Mouse (Mus musculus) spleen, embryonic (tissue): ENCODE results near the gene Olfr65.

ENCODE experiments used
- CTCF ChIA-PET: fragments of 350-600 bp; sonication (Branson Sonifier 250); formaldehyde crosslinking; loops from one replicate; lab custom pipeline; 2022; lab: Charles Lee

Gene Olfr65

GRCm38 (mm10) chr7:103903187-103903586 is at the start of gene Olfr65:
Olfr65 (plus strand) TSS chr7:103903487.
- CTCF ChIA-PET = no interaction called here

DNA sequence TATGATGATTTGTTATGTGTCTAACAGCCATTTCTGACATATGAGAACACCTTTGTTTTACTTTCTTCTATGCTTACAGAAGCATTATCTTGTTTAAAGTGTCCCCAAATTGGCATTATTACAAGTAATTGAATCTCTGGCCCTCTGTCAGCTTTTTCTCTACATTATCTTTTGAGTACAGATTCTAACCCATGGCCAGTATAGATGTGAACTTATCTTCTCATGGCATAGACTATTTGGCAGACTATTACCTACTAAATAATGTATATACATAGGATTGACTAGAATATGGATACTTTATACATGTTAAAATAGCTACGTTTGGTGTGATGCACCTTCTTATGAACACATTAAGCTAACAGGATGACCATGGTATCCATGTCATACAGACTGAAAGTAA is 48.6 kb upstream of the Olfr65 start:
- CTCF ChIA-PET = no interaction called here

DNA sequence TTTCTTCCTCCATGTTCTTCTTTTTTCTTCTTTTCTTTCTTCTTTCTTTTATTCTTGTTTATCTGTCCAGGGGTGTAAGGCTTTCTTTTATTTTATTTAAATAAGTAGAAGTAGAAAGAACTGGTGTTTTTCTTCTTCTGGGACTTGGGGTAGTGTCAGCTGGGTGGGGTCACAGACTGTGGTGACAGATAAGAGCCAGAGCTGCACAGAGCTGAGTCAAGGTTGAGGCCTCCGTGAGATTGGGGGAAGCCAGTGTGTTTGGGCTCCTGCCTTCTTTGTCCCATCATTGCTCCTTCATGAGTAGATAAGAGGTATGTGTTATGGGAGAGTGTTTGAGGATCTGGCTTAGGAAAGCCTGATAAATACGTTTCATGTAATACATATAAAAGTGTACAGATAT is 44.2 kb upstream of the Olfr65 start:
- CTCF ChIA-PET = no interaction called here

- CTCF ChIA-PET = interaction anchor here (0.6 kb wide), 1 partner anchor 67 kb away, joined by 3 read pairs; no protein-coding TSS in a partner anchor
Observed at GRCm38 (mm10) chr7:103860855-103861254, 42.4 kb upstream of the Olfr65 start.

DNA sequence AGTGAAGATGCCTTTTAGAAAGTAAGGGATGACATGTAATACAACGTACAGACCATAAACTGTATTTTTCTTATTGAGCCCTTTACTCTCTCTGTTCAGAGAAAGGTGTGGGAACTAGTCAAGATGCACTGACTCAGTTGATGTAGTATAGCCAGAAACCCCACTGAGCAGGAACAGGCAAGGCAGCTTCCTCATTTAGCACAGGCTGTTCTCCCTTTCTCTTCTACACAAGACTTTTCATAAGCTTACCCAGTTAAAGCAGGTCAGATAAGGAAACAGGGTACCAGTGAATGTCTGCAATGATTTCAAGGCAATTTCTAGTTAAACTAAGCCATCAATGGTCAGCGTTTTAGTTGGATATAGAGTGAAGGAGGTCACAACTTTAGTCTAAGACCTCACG is 41.8 kb upstream of the Olfr65 start:
- CTCF ChIA-PET = interaction anchor here (0.6 kb wide), 1 partner anchor 67 kb away, joined by 3 read pairs; no protein-coding TSS in a partner anchor

DNA sequence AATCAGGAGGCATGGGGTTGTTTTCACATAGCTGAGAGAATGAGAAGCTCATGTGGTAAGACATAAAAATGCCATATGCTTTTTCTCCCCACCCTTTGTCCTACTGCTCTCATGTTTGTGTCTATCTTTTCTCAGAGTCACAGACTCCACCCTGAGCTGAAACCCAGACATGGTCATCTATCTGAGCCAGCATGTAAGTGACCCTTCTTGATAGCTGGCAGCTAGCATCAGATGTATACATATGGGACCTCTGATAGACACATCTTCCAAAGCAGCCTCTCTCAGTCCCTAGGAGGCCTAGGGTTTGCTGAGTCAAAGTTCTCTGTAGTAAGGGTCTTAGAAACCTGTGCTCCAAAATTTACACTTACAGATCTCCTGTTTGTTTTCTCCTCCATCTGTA is 37.6 kb upstream of the Olfr65 start:
- CTCF ChIA-PET = no interaction called here

DNA sequence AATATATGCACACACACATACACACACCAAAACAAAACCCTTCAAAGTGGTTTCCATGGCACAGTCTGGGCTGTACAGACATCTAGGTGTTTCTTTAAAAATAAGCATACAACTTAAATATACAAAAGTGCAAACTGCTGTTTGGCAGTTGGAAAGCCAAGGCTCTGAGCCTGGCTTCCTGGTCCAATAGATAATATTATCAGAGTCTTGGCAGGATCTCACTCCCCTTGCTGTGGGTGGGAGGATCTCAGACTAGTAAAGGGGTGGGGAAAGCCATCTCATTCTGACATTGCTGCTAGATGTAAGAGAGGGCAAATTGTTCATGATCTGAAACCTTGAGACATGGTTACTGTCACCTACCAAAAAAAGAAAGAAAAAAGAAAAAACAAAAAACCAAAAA is 32.6 kb upstream of the Olfr65 start:
- CTCF ChIA-PET = no interaction called here

GRCm38 (mm10) chr7:103873064-103873463 is 30.2 kb upstream of the Olfr65 start:
- CTCF ChIA-PET = no interaction called here

DNA sequence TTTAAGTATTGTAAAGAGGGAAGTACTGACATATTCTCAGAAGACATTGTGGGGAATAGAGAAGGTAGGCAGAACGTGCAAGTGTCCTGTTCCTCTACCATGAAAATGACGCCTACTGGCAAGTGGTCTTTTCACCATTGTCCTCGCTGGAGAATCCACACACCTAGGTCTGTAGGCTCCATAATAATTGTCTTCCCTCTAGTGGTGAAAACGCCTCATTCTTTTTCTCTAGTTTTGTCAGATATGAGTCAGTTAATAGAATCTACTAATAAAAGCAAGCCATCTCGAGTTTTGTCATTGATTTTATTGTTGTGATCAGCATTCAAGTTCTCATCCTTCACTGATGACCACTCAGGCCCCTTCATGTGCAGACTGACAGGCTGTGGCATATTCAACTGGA is 28.8 kb upstream of the Olfr65 start:
- CTCF ChIA-PET = no interaction called here

GRCm38 (mm10) chr7:103877093-103877492 is 26.2 kb upstream of the Olfr65 start:
- CTCF ChIA-PET = no interaction called here

DNA sequence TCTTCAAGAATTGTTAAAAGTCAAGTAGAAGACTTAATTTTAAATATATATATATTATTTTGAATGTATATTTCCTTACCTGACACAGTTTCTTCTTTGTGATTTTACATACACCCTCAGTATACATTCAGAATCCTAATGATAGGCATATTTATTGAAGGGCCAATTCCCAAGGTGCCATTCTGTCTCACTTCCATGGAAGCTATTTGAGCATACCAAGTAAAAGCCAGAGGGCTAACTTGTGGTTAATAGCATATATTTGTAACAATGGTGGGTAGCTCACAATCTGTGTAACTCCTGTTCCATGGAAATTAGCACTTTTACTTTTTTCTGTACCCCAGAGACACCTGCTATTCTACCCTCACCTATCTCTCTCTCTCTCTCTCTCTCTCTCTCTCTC is 17.1 kb upstream of the Olfr65 start, which contains the start of gene Olfr66:
Gene Olfr66, minus strand, starts transcription at position 101 of the 400 bp plus-strand sequence.
- CTCF ChIA-PET = interaction anchor here (0.9 kb wide), 1 partner anchor 16 kb away, joined by 13 read pairs; no protein-coding TSS in a partner anchor

DNA sequence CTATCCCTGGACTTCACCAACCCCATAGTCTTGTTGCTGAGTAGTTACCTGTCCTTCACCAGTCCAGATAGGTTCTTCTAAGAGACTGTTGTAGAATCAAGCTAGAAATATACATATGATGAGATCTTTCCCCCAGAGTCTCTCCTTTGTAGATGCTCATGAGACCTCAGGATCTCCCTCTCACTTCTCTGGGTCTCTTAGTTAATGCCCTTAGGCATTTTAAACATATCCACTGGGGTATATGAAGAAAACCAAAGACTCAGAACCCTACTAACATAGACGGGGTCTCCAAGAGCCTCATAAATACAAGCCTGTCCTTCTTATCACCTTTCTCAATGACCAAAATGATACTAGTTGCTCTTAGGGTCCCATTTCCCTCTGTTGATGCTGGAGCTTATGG is 8.9 kb upstream of the Olfr65 start, which contains the start of gene Olfr64:
Gene Olfr64, minus strand, starts transcription at position 101 of the 400 bp plus-strand sequence.
- CTCF ChIA-PET = interaction anchor here (1.0 kb wide), 1 partner anchor 155 kb away, joined by 3 read pairs; no protein-coding TSS in a partner anchor

DNA sequence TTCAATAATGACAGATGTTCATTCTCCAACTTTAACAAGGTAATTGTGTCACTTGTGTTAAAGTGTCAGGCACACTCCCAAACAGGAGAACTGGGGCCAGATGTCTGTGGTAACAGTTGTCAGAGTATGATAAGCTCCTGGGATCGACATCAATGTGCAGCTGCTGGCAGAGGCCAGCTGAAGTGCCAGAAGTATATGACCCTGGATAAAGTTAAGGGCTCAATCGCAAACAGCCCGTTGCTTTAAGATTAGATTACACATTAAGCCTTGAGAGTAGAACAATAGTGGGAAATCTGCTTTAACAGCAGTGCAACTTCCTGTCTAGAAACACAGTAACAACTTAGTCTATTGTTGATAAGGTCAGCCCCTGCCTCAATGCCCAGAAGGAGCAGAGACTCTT is 6.8 kb downstream of the Olfr65 start:
- CTCF ChIA-PET = no interaction called here

DNA sequence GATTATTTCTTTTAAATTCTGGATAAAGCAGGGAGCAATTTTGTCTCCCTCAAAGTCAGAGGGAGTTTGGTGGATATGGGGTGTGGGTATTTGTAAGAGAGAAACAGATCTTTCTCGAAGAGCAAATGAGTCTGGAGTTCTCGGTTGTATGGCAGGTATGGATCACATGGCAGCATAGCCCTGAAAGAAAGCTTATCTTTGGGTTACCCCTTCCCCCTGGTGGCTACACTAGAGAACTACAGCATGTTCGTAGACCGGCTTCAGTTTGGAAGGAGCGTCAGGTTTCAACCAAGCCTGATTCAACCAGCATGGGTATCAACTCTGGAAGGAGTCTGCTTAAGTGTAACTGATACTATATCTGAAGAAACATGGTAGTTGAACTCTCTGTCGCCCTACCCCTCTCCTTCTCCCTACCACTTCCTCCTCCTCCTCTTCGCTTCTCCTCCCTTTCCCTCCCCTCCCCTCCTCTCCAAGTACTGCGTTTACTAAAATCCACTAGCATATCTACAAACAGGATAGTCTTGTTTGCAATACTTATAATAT is 9.8 kb downstream of the Olfr65 start:
- CTCF ChIA-PET = no interaction called here

- CTCF ChIA-PET = interaction anchor here (0.6 kb wide), 1 partner anchor 77 kb away, joined by 3 read pairs; no protein-coding TSS in a partner anchor
Observed at GRCm38 (mm10) chr7:103915338-103915737, 12.1 kb downstream of the Olfr65 start.

DNA sequence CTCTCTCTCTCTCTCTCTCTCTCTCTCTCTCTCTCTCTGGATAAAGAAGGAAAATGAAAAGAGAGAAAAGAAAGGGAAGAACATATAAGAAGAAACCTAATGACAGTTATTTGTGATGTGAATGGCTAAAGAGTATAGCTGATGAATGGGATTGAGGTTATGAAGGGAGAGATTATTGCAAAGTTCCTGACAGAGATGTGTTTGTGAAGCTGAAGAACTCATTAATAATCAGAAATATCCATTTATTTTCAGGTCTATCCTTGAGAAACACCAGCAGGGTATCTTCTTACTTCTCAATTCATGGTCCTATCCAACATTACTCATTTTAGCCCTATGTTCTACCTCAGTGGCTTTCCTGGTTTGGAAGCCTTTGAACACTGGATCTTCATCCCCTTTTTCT is 25.2 kb downstream of the Olfr65 start, which contains the start of gene Olfr631:
Gene Olfr631, plus strand, starts transcription at position 301 of the 400 bp plus-strand sequence.
- CTCF ChIA-PET = no interaction called here

DNA sequence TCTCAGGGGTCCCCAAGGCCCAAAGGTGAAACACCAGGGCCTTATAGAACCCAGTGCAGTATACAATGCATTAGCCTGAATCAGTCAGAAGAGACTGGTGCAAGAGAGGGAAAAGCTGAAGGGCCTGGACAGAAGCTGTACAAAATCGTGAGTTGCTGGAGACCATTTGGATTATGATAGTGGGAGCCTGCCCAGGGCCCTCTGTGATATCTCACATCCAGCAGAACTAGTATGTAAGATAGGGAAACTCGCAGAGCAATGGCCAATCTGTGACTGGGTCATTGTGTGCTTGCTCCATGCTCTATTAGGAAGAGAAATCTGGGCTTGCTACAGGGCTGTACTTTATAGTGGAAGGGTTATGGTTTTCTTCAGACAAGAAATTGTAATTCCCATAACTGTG is 31.0 kb downstream of the Olfr65 start, which contains the start of gene Olfr632:
Gene Olfr632, plus strand, starts transcription at position 84 of the 400 bp plus-strand sequence.
- CTCF ChIA-PET = no interaction called here

DNA sequence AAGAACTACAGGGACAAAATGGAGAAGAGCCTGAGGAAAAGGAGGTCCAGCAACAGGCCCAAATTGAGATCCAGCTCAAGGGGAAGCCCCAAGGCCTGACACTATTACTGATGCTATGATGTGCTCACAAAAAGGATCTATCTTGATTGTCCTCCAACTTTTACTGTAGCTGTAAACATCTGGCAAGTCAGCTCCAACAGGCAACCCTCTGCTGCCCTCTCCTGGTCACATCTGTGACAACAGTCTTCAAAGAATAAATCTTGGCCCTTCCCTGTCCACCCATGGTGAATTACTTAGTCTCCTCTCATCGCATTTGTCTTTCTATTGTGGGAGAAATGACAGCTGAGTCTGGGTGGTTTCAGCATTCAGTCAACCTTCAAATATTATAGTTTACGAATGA is 39.4 kb downstream of the Olfr65 start:
- CTCF ChIA-PET = no interaction called here

GRCm38 (mm10) chr7:103944137-103944536 is 40.9 kb downstream of the Olfr65 start, which contains the start of gene Olfr633:
Olfr633 (plus strand) TSS chr7:103944437.
- CTCF ChIA-PET = interaction anchor here (0.8 kb wide), 1 partner anchor 232 kb away, joined by 4 read pairs; no protein-coding TSS in a partner anchor
